Mouse (Mus musculus) heart, adult 2 months (tissue): ENCODE measurements around the gene Josd2.

Experiments used
- CTCF ChIP-seq: fragments of 200-600 bp; IDR thresholded peaks from 2 replicates; pipeline ENCODE4 v1.8.1; 2022; ENCODE audit warnings: antibody characterized with exemption, mild to moderate bottlenecking, moderate library complexity
- EP300 ChIP-seq: fragments of 200-500 bp; IDR thresholded peaks from 2 replicates; pipeline ENCODE4 v1.6.1; 2011; ENCODE audit warnings: low read depth, low read length, control low read depth; ENCODE audit not compliant: insufficient read depth
- POLR2A ChIP-seq: fragments of 200-500 bp; IDR thresholded peaks from 2 replicates; pipeline ENCODE4 v1.6.1; 2011; ENCODE audit warnings: mild to moderate bottlenecking, low read depth, low read length, control low read depth; ENCODE audit not compliant: insufficient read depth

GRCm38 (mm10) chr7:44482836-44483435 lies 15.2 kb downstream of the Josd2 start:
- TF ChIP-seq POLR2A = no peak
- no peak for TF ChIP-seq CTCF
- no peak for TF ChIP-seq EP300
